Mouse (Mus musculus): ENCODE measurements at regions not wholly inside any gene's neighbourhood (a gene's known extent, or its start where the extent isn't known, plus 50 kb on each side); places are given as distances from the start of the nearest gene placed in this dataset.

- no peak for ATAC-seq (replicated peaks; ENCODE audit: poor library complexity)
Observed at GRCm38 (mm10) chr8:30797341-30797740, 2631.2 kb upstream of the 5930422O12Rik start.

DNA sequence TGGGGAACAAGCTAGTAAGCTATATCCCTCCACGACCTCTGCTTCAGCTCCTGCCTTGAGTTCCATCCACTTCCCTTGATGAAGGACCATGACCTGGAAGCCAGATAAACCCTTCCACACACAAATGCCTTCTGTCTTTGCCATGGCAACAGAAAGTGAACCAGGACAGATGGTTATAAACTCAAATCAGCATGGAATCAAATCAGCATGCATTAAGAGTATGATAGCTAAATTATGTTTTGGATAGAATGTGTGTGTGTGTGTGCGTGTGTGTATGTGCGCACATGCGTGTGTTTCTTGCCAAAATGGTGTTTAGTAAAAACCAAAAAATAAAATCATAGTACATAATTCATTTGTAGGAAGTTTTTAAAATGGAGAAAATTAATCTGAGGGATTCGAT, 2611.5 kb upstream of the 5930422O12Rik start:
- ATAC-seq (replicated peaks; ENCODE audit: poor library complexity): no peak

DNA sequence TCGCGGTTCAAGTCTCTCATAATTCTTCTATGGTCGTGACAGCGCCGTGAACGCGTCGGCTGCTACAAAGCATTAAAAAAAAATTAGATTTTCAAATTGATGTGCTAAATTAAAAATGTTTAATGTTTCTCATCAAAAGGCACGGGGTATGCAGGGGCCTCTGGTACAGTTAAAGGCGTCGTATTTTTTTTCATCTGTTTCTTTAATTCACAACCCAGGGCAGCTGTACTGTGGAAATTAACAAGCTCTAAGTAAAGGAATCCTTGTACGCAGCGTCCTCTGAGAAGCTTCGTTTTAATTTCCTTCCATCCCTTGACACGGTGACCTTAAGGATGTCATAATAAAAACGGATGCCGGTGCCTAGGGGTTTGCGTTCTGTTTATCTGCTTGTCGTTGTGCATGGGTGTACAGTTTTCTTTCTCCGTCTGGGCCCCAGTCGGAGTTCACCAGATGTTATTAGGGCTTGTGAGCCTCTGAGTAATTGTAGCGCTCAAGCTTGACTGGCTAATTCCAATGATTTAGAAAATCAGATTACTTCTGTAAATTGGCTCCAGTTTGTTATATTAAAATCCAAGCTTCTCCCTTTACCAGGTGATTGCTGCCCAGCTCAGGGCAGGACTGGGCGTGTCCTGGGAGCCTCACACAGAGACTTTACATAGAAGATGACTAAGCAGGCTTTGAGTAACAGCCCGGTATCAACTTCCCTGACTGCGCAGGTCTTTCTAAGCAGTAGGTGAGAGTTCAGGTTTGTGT, 2605.5 kb upstream of the 5930422O12Rik start:
- no peak for ATAC-seq (replicated peaks; ENCODE audit: poor library complexity)

- no peak for ATAC-seq (replicated peaks; ENCODE audit: poor library complexity)
Observed at GRCm38 (mm10) chr8:30823588-30823938, 2604.9 kb upstream of the 5930422O12Rik start.

DNA sequence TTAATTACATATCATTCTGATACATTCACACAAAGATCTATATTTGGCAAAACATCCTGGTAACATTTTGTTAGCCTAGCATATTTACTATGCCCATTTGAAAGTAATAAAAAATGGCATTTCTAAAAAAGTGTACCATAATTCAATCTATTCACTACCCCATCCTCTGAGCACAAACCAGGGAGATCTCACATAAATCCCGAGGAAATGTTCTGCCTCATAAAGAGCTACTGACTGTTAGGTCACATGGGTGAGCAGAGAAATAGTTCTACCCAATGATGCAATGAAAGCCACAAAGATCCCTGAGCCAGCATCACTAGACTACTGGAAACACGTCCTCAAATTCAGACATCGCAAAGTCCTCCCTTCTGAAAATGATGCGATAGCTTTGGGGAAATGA, 2602.5 kb upstream of the 5930422O12Rik start:
- ATAC-seq (replicated peaks; ENCODE audit: poor library complexity): no peak

- ATAC-seq (replicated peaks; ENCODE audit: poor library complexity): no peak
Observed at GRCm38 (mm10) chr8:30838056-30838455, 2590.5 kb upstream of the 5930422O12Rik start.

- peak; percentile 71 for ATAC-seq (replicated peaks; ENCODE audit: poor library complexity)
Observed at GRCm38 (mm10) chr8:30840064-30840463, 2588.4 kb upstream of the 5930422O12Rik start.

DNA sequence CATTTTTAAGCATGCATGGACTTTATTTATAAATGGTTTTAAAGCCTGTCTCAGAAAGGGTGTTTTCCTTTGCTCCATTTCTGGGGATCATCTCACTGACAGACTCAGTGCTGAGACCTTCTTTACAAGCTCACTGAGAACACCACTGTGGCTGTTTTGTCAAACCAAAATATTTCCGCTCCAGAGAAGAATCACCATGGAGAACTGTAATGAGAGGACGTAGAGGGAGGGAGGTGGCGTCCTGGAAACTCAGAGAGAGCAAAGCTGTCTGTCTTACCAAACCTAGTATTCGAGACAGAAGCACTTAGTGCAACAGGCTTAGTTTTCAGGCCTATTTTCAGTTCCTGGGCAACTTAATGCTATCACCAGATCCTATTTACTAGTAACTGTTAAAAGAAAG, 2565.5 kb upstream of the 5930422O12Rik start:
- no peak for ATAC-seq (replicated peaks; ENCODE audit: poor library complexity)

GRCm38 (mm10) chr8:30906044-30906695, 2522.3 kb upstream of the 5930422O12Rik start:
- no peak for ATAC-seq (replicated peaks; ENCODE audit: poor library complexity)

GRCm38 (mm10) chr8:30913664-30914063, 2514.8 kb upstream of the 5930422O12Rik start:
- ATAC-seq (replicated peaks; ENCODE audit: poor library complexity): no peak

GRCm38 (mm10) chr8:30915127-30915526, 2513.4 kb upstream of the 5930422O12Rik start:
- no peak for ATAC-seq (replicated peaks; ENCODE audit: poor library complexity)

DNA sequence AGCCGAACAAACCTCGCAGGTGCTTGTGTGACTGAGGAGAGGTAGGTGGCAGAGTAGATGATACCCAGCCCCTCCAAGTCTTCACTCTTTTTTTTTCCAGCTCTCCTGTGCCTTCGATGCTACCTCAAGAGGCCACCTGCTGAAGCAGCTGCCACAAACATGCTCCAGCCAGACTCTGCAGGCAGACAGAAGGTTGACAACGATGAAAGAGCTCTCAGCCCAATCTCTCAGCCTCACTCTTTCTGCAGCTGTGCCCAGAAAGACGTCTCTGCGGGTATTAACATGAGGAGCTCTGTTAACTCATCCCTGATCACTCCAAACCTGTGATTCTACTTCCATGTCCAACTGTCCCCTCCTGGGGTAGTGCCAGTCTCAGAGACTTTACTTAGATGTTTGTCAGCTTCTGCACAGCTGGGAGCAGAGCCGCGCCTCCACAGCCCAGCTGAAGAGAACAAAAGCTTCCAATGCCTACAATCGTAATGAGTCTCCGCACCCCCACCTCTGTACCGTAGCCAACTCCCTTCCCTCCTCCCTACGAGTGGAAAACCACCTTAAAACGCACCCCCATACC, 2512.8 kb upstream of the 5930422O12Rik start:
- ATAC-seq (replicated peaks; ENCODE audit: poor library complexity): no peak

DNA sequence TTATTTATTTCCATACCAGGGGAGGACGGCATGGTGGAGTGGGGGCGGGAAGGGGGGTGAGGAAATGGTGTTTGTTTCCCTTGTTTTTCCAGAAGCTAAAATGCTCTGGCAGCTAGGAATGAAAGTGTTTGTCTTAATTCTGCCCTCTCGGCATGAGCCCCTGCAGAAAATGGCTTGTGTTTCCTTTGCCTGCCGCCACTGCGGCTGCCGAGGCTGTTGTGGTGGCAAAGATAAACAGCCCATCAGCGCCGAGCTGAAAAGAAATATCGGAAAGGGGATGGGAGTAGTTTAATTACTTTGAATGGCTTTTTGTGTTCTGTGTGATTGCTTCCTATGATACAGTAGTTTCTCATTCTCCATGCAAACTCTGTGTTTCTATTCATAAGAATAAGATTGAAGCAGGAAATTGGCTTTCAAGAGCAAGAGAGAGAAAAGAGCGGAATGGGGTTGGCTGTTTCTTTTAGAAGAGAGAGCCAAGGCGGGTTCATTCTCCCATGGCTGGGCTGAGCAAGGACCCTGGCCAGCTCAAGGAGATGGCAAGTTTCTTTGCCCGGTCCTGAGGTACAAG, 2512.2 kb upstream of the 5930422O12Rik start:
- no peak for ATAC-seq (replicated peaks; ENCODE audit: poor library complexity)

DNA sequence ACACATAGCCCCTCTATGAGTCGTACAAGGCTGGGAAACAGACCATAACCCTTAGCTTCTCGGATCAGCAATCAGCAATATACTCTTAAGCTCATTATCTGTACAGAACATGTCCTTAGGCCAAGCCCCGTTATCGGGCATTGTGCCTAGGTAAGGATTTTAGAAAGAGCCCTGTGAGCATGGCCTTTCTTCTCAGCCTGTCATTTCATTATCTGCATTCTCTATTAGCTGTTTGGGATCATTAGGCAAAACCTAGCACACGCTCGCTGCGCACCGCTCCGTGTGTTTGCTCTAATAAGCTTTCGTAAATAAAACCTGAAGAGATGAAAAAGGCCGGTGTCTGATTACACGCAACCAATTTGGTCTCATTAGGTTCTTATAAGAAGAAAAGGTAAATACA, 2507.1 kb upstream of the 5930422O12Rik start:
- ATAC-seq (replicated peaks; ENCODE audit: poor library complexity): no peak

DNA sequence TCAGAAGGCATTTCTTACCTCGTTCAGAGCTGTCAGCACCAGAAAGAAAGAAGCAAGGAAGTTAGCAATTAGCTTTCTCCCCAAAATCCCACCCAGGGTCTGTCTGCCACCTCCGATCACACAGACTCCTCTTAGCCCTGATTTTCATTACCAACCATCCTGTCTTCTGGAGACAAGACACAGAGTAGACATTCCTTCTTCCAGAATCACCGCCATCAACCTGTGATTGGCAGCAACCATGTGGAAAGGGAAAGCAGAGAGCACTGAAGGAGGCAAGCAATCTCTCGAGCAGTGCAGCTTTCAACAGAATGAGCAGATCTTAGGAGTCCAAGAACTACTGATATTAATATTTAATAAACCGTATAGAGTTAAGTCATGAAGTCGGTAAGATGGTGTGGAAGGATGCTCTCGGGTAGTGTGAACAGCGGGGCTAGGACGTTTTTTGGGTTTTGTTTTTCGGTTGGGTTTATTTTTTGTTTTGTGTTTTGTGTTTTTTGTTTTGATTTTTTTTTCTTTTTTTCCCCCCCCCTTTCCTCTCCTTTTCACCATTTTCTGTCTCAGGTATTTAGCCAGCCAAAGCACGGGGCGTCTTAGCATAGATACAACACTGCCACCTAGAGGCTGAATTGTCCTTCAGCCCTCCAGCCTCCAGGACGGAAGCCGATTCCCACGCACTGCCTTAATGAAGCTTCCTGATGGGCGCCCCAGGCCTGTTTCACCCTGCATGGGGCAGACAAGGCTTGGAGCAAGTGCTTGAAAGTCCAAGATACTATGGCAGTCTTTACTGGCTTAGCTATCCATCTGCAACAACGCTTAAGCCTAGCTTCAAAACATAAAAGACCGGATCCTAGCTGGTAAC, 2505.0 kb upstream of the 5930422O12Rik start:
- ATAC-seq (replicated peaks; ENCODE audit: poor library complexity): peak; percentile 80

- ATAC-seq (replicated peaks; ENCODE audit: poor library complexity): no peak
Observed at GRCm38 (mm10) chr8:30924160-30924534, 2504.4 kb upstream of the 5930422O12Rik start.

DNA sequence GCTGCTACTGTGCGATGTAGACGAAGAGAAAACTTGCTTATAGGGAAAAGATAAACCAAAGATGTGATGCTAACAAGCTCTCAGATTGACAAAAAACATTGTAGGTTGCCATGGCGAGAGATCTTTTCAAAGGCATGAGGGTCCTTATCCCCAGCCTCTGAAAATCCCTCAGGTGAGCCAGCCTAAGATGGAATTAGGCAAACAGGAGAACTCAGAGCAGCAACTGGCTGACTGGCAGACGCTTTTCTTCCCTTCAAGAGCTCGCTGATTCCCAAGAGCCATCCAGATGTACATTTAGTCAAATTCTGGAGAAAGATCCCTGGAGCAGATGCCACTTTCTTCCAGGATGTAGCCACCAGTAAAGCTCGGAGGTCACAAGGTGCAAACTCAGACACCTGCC, 2503.9 kb upstream of the 5930422O12Rik start:
- ATAC-seq (replicated peaks; ENCODE audit: poor library complexity): no peak

GRCm38 (mm10) chr8:30937449-30938075, 2490.9 kb upstream of the 5930422O12Rik start:
- ATAC-seq (replicated peaks; ENCODE audit: poor library complexity): no peak

DNA sequence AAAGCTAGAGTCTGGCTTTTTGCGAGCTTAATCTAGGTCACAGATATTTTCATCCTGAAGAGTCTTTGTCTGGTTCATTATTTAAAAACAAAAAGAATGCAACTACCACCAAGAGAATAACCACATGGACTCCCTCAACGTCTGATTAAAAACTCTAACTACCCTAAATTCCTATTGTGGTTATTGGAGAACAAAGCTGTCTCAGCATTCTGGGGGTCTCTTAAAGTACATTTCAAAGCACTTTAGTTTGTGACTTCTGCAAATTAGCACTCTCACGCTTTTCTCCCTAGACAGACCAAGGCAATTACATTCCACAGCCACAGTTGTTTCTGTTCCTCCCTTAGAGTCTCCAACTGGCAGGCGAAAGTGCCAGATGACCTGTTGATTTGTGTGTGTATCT, 2487.6 kb upstream of the 5930422O12Rik start:
- ATAC-seq (replicated peaks; ENCODE audit: poor library complexity): no peak

DNA sequence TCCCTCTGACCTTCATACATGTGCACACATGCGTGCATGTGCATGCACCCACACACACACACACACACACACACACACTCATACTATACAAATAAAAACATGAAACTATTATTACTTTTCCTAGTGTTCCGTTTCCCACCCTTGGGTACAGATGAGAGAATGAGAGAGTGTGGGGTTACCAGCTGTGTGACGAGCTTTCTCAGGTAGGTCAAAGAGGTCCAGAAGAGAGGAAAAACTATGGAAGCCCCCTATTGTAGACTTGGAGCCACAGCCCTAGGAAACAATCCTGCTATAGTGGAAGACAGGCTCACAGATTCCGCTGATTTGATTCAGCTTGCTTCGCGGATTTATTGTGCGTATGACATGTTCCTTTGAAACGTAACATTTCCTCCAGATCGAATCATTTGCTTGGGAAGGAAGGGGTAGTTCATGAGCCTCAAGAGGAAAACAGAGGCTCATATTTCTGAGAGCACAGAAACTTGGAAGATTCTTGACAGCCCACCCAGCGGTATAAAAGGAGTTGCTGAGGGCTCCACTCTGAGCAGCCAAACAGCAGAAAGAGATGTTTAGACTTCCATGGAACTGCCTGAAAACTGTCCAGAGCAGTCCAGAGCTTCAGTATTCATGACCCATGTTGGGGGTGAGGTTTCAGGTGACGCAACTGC, 2486.9 kb upstream of the 5930422O12Rik start:
- ATAC-seq (replicated peaks; ENCODE audit: poor library complexity): no peak

All from megakaryocyte progenitor cell, adult 5-6 weeks (primary cell).